Mouse (Mus musculus) MEL (cell line): ENCODE measurements around the gene Zfp324. TPM values are rescaled to one million over a fixed set of nuclear protein-coding genes. Genes with fewer than 3 reads are reported as not detected.

Experiments used
- DNase-seq: peaks from one replicate; pipeline ENCODE4 v3.0.0; 2011; ENCODE audit warnings: low read depth, low spot score
- H3K27ac ChIP-seq: 2 replicates; pipeline ENCODE4 v1.5.1; 2012; ENCODE audit warnings: low read depth, mild to moderate bottlenecking, control low read depth, low read length, moderate library complexity; ENCODE audit not compliant: control insufficient read depth
- H3K27me3 ChIP-seq, 2 experiments: fragments of 150-350 bp in 1 of 2; sonication (generic) in 1 of 2; 2 replicates each; pipeline ENCODE4 v1.6.1; 2012; ENCODE audit warnings: low read length in 2 of 2, mild to moderate bottlenecking in 2 of 2, improper control_type of control experiment in 1 of 2, moderate library complexity in 1 of 2; ENCODE audit not compliant: insufficient read depth in 2 of 2, control insufficient read depth in 1 of 2
- H3K36me3 ChIP-seq, 2 experiments: 2 replicates each; pipeline ENCODE4 v1.6.1; 2012 to 2014; ENCODE audit warnings: low read length in 2 of 2, improper control_type of control experiment in 1 of 2, inconsistent platforms in 1 of 2, mild to moderate bottlenecking in 1 of 2; ENCODE audit not compliant: insufficient read depth in 2 of 2, control insufficient read depth in 1 of 2
- H3K4me1 ChIP-seq, 2 experiments: fragments of 150-350 bp in 1 of 2; sonication (generic) in 1 of 2; 2 replicates each; pipeline ENCODE4 v1.6.1; 2012; ENCODE audit warnings: low read length in 2 of 2, improper control_type of control experiment in 1 of 2, mild to moderate bottlenecking in 1 of 2; ENCODE audit not compliant: insufficient read depth in 2 of 2, control insufficient read depth in 1 of 2
- H3K4me3 ChIP-seq, 2 experiments: fragments of 150-350 bp in 1 of 2; sonication (generic) in 1 of 2; 2 replicates each; pipeline ENCODE4 v1.5.1; 2012; ENCODE audit warnings: low read depth in 2 of 2, low read length in 2 of 2, mild to moderate bottlenecking in 2 of 2, moderate library complexity in 2 of 2, control low read depth in 1 of 2, improper control_type of control experiment in 1 of 2; ENCODE audit not compliant: control insufficient read depth in 1 of 2, insufficient read depth in 1 of 2
- H3K79me2 ChIP-seq: 2 replicates; pipeline ENCODE4 v1.6.1; 2012; ENCODE audit warnings: mild to moderate bottlenecking, low read length, moderate library complexity; ENCODE audit not compliant: control insufficient read depth, poor library complexity, insufficient read depth
- H3K9ac ChIP-seq: 2 replicates; pipeline ENCODE4 v1.6.1; 2012; ENCODE audit warnings: low read depth, mild to moderate bottlenecking, control low read depth, low read length, moderate library complexity; ENCODE audit not compliant: control insufficient read depth, poor library complexity, severe bottlenecking
- H3K9me3 ChIP-seq: fragments of 150-350 bp; sonication (generic); replicated peaks from 2 replicates; pipeline ENCODE4 v1.6.1; 2012; ENCODE audit warnings: mild to moderate bottlenecking, low read length, improper control_type of control experiment, moderate library complexity; ENCODE audit not compliant: insufficient read depth
- BHLHE40 ChIP-seq: IDR thresholded peaks from 2 replicates; pipeline ENCODE4 v1.6.1; 2012; ENCODE audit warnings: low read depth, mild to moderate bottlenecking, inconsistent platforms, low read length, improper control_type of control experiment, borderline replicate concordance
- CHD2 ChIP-seq: IDR thresholded peaks from 2 replicates; pipeline ENCODE4 v1.6.1; 2011; ENCODE audit warnings: low read length, improper control_type of control experiment
- CTCF ChIP-seq, 3 experiments: IDR thresholded peaks in 2 of 3; conservative IDR thresholded peaks in 1 of 3; 2 replicates each; pipeline ENCODE4 v1.5.1; 2011 to 2012; ENCODE audit warnings: low read length in 3 of 3, low read depth in 2 of 3, mild to moderate bottlenecking in 2 of 3, improper control_type of control experiment in 1 of 3, inconsistent platforms in 1 of 3, mixed read lengths in 1 of 3, moderate library complexity in 1 of 3; ENCODE audit not compliant: control insufficient read depth in 1 of 3, insufficient read depth in 1 of 3, poor library complexity in 1 of 3, severe bottlenecking in 1 of 3
- E2F4 ChIP-seq: IDR thresholded peaks from 2 replicates; pipeline ENCODE4 v1.6.1; 2011; ENCODE audit warnings: low read depth, low read length, improper control_type of control experiment, borderline replicate concordance
- EP300 ChIP-seq, 2 experiments: IDR thresholded peaks; 2 replicates each; pipeline ENCODE4 v1.6.1; 2011; ENCODE audit warnings: improper control_type of control experiment in 2 of 2, low read length in 2 of 2, low read depth in 1 of 2, mild to moderate bottlenecking in 1 of 2
- GABPA ChIP-seq: IDR thresholded peaks from 2 replicates; pipeline ENCODE4 v1.6.1; 2012; ENCODE audit warnings: low read depth, mild to moderate bottlenecking, inconsistent platforms, low read length, improper control_type of control experiment, moderate library complexity
- GATA1 ChIP-seq: IDR thresholded peaks from 2 replicates; pipeline ENCODE4 v1.6.1; 2011; ENCODE audit warnings: low read depth, low read length, improper control_type of control experiment
- MAFK ChIP-seq: IDR thresholded peaks from 2 replicates; pipeline ENCODE4 v1.6.1; 2011; ENCODE audit warnings: low read depth, mild to moderate bottlenecking, low read length, improper control_type of control experiment, borderline replicate concordance
- MAX ChIP-seq: IDR thresholded peaks from 2 replicates; pipeline ENCODE4 v1.6.1; 2011; ENCODE audit warnings: low read length, improper control_type of control experiment
- MAZ ChIP-seq: IDR thresholded peaks from 2 replicates; pipeline ENCODE4 v1.6.1; 2012; ENCODE audit warnings: low read depth, mild to moderate bottlenecking, inconsistent platforms, low read length, improper control_type of control experiment
- MEF2A ChIP-seq: IDR thresholded peaks from 2 replicates; pipeline ENCODE4 v1.6.1; 2014; ENCODE audit warnings: low read depth, mild to moderate bottlenecking, inconsistent platforms, low read length, improper control_type of control experiment; ENCODE audit not compliant: poor library complexity, insufficient replicate concordance, severe bottlenecking; ENCODE audit errors: extremely low read depth
- MXI1 ChIP-seq: IDR thresholded peaks from 2 replicates; pipeline ENCODE4 v1.6.1; 2011; ENCODE audit warnings: mild to moderate bottlenecking, low read depth, low read length, improper control_type of control experiment
- MYC ChIP-seq: IDR thresholded peaks from 2 replicates; pipeline ENCODE4 v1.6.1; 2011; ENCODE audit warnings: low read depth, mild to moderate bottlenecking, low read length, improper control_type of control experiment, moderate library complexity
- NELFE ChIP-seq: IDR thresholded peaks from 2 replicates; pipeline ENCODE4 v1.6.1; 2011; ENCODE audit warnings: low read depth, low read length, improper control_type of control experiment
- NRF1 ChIP-seq: IDR thresholded peaks from 2 replicates; pipeline ENCODE4 v1.6.1; 2014; ENCODE audit warnings: low read depth, mild to moderate bottlenecking, inconsistent platforms, low read length, improper control_type of control experiment, moderate library complexity; ENCODE audit not compliant: poor library complexity, insufficient read depth, severe bottlenecking
- TBP ChIP-seq: IDR thresholded peaks from 2 replicates; pipeline ENCODE4 v1.8.0; 2011; ENCODE audit warnings: low read depth, low read length, improper control_type of control experiment
- USF1 ChIP-seq: IDR thresholded peaks from 2 replicates; pipeline ENCODE4 v1.6.1; 2014; ENCODE audit warnings: low read depth, mild to moderate bottlenecking, inconsistent platforms, low read length, improper control_type of control experiment, moderate library complexity
- ZC3H11A ChIP-seq: IDR thresholded peaks from 2 replicates; pipeline ENCODE4 v1.6.1; 2012; ENCODE audit warnings: low read depth, mild to moderate bottlenecking, inconsistent platforms, low read length, improper control_type of control experiment
- ZKSCAN1 ChIP-seq: IDR thresholded peaks from 2 replicates; pipeline ENCODE4 v1.6.1; 2012; ENCODE audit warnings: low read depth, mild to moderate bottlenecking, inconsistent platforms, low read length, improper control_type of control experiment, moderate library complexity
- polyA plus RNA-seq, 2 experiments: library from polyadenylated mRNA; stranded (reverse) in 1 of 2; unstranded in 1 of 2; fragments of >175 nt in 1 of 2; fragments of >200 nt in 1 of 2; gene quantifications; 2 replicates each; pipeline versions ENCODE4 v1.2.1 to v1.2.4; 2012; ENCODE audit warnings: low replicate concordance in 2 of 2, low read depth in 1 of 2; ENCODE audit not compliant: insufficient read length in 2 of 2, insufficient read depth in 1 of 2, missing spikeins in 1 of 2
- total RNA-seq: library from RNA; depleted of rRNA; stranded (reverse); fragments of 300-350 nt; gene quantifications from 2 replicates; pipeline ENCODE4 v1.2.3, GENCODE M21; 2012

Gene Zfp324
- total and polyA plus RNA-seq, 3 experiments, result 5.2 to 9.9 TPM; not detected in 1

DNA sequence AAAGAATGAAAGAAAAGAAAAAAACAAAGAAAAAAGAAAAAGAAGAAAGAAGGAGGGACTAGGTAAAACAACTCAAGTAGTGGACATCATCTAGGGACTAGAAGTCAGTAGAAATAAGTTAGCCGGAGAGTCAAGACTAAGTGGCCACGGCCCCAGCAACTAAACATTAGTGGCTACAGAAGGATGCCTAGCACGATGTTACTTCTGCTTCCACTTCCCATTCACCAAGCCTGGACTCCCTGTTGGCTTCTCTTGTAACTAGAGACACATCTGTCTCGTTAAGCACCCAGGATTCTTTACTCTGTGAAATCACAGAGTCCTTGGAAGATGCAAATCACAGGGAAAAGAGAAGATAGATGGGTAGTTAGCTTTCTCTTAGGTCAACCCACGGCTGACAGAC, 8.1 kb upstream of the Zfp324 start:
- TF ChIP-seq MAZ (no peak), MXI1 (peak; percentile 33; the same call in 1 of the 2 replicates)
- peak overlapping the region; percentile 62 for H3K9ac ChIP-seq
- H3K9me3 ChIP-seq, result no peaks in the 10 kb centered on the region
- no peaks in the 10 kb centered on the region for H3K27me3 ChIP-seq
- no peaks in the 10 kb centered on the region; the same call in 1 of the 2 replicates for H3K79me2 ChIP-seq
- peaks cover 0 to 11% of the 10 kb centered on the region in 2 experiments; a peak in 2 of 4 replicates for H3K36me3 ChIP-seq
- DNase-seq, result peak; percentile 78
- H3K27ac ChIP-seq, result no peak overlapping the region
- H3K4me3 ChIP-seq, result peak overlapping the region; percentile 31 to 60
- H3K4me1 ChIP-seq, result peaks cover 0 to 5% of the 10 kb centered on the region in 2 experiments

GRCm38 (mm10) chr7:12958948-12959347, 6.7 kb upstream of the Zfp324 start:
- Histone ChIP-seq H3K9ac (no peak overlapping the region), H3K79me2 (no peaks in the 10 kb centered on the region; the same call in 1 of the 2 replicates), H3K36me3 (peaks cover 0 to 12% of the 10 kb centered on the region in 2 experiments; a peak in 2 of 4 replicates), H3K27me3 (no peaks in the 10 kb centered on the region), H3K4me1 (peaks cover 0 to 8% of the 10 kb centered on the region in 2 experiments), H3K27ac (no peak overlapping the region), H3K4me3 (no peak overlapping the region), H3K9me3 (no peaks in the 10 kb centered on the region)
- TF ChIP-seq MYC, result no peak
- TF ChIP-seq TBP, result no peak
- no peak for TF ChIP-seq ZC3H11A
- TF ChIP-seq E2F4, result no peak
- no peak for TF ChIP-seq CTCF (IDR thresholded peaks at IDR 0.05 in 2 of 3, conservative IDR thresholded peaks at IDR 0.05 in 1 of 3; ENCODE audit: control insufficient read depth in 1 of 3, insufficient read depth in 1 of 3, low read depth in 2 of 3, low read length in 3 of 3, poor library complexity in 1 of 3, severe bottlenecking in 1 of 3)
- no peak for TF ChIP-seq GABPA
- TF ChIP-seq GATA1, result no peak
- no peak for TF ChIP-seq EP300 (IDR thresholded peaks at IDR 0.05; ENCODE audit: low read depth in 1 of 2, low read length in 2 of 2)
- no peak for TF ChIP-seq NRF1
- no peak for TF ChIP-seq BHLHE40
- TF ChIP-seq NELFE, result no peak
- TF ChIP-seq CHD2, result no peak
- no peak for TF ChIP-seq MAX
- TF ChIP-seq ZKSCAN1, result no peak
- TF ChIP-seq MAFK, result no peak
- TF ChIP-seq MEF2A, result no peak
- no peak for TF ChIP-seq USF1
- DNase-seq, result no peak
